In genomic region chr14:61788998-61789790, GRCm38 (mm10) we compare ENCODE assay signal across 7 mouse cellular contexts.
DNase-seq lines count a peak whose midpoint lies in the region; ATAC-seq and TF ChIP-seq lines count a peak whose summit lies in the region.

No protein-coding gene starts in this region.

- H3K27me3 ChIP-seq in liver, adult 2 months (ENCODE audit: control insufficient read depth, insufficient read depth, low read length): no peaks in the 10 kb centered on the region
- no peaks in the 10 kb centered on the region for H3K27me3 ChIP-seq in liver, embryonic 12.5 days (replicated peaks)

- no peak overlapping the region for H3K4me3 ChIP-seq in liver, adult 2 months (ENCODE audit: insufficient read depth, low read depth, low read length)
- no peak overlapping the region for H3K4me3 ChIP-seq in liver, embryonic 12.5 days

- no peaks in the 10 kb centered on the region for H3K79me2 ChIP-seq in liver, adult 2 months (ENCODE audit: control insufficient read depth, insufficient read depth, low read length)

- no peaks in the 10 kb centered on the region for H3K9me3 ChIP-seq in liver, embryonic 12.5 days (replicated peaks)

- 89% methylated on average over 20 of the region's 20 CpGs for WGBS in liver, adult 2 months
- 79% methylated on average over 20 of the region's 20 CpGs for WGBS in liver, embryonic 12.5 days (ENCODE audit: insufficient replicate concordance)

- H3K36me3 ChIP-seq in liver, adult 2 months (ENCODE audit: control insufficient read depth, insufficient read depth, low read length): no peaks in the 10 kb centered on the region
- H3K36me3 ChIP-seq in liver, embryonic 12.5 days: no peaks in the 10 kb centered on the region

- peak; percentile 24 for DNase-seq in liver, adult 2 months (ENCODE audit: extremely low read depth, low read depth, low spot score)
- DNase-seq in frontal cortex, postnatal 14 days (ENCODE audit: low spot score in 2 of 2): peak; percentile 25 to 44
- peak; percentile 63 for DNase-seq in kidney, adult 11 months
- DNase-seq in lung, postnatal 36 days: peak; percentile 79
- no peak for DNase-seq in ovary, postnatal 14 days (ENCODE audit: low spot score)

- TF ChIP-seq CTCF in liver, adult 2 months (IDR thresholded peaks at IDR 0.05; ENCODE audit: low read depth, low read length): no peak

- TF ChIP-seq POLR2A in liver, adult 2 months (IDR thresholded peaks at IDR 0.05; ENCODE audit: extremely low read depth, insufficient read depth, low read length): no peak

- no peaks in the 10 kb centered on the region for H3K4me1 ChIP-seq in liver, adult 2 months (ENCODE audit: control insufficient read depth, insufficient read depth, low read length)
- H3K4me1 ChIP-seq in liver, embryonic 12.5 days: no peaks in the 10 kb centered on the region

- no peak overlapping the region for H3K27ac ChIP-seq in liver, adult 2 months (replicated peaks; ENCODE audit: insufficient read depth, low read depth, low read length)
- no peak overlapping the region for H3K27ac ChIP-seq in liver, embryonic 12.5 days

- ATAC-seq in liver, embryonic 12.5 days: no peak
- no peak for ATAC-seq in erythroblast, adult 5-6 weeks (replicated peaks; ENCODE audit: low FRiP score, poor library complexity, severe bottlenecking)

- H3K9ac ChIP-seq in liver, adult 2 months (ENCODE audit: low read depth, low read length): no peak overlapping the region
- H3K9ac ChIP-seq in liver, embryonic 12.5 days: no peak overlapping the region

- H3K4me2 ChIP-seq in liver, embryonic 12.5 days: no peak overlapping the region
